Mouse (Mus musculus) lung, adult 2 months (tissue): ENCODE measurements around the gene Ldb3.

Experiments
- CTCF ChIP-seq: fragments of 200-500 bp; IDR thresholded peaks from 2 replicates; pipeline ENCODE4 v1.5.1; 2011; ENCODE audit warnings: mild to moderate bottlenecking, low read length, control low read depth; ENCODE audit not compliant: insufficient read depth
- POLR2A ChIP-seq: fragments of 200-500 bp; IDR thresholded peaks from 2 replicates; pipeline ENCODE4 v1.6.1; 2011; ENCODE audit warnings: low read depth, mild to moderate bottlenecking, control low read depth, low read length, borderline replicate concordance; ENCODE audit errors: extremely low read depth

DNA sequence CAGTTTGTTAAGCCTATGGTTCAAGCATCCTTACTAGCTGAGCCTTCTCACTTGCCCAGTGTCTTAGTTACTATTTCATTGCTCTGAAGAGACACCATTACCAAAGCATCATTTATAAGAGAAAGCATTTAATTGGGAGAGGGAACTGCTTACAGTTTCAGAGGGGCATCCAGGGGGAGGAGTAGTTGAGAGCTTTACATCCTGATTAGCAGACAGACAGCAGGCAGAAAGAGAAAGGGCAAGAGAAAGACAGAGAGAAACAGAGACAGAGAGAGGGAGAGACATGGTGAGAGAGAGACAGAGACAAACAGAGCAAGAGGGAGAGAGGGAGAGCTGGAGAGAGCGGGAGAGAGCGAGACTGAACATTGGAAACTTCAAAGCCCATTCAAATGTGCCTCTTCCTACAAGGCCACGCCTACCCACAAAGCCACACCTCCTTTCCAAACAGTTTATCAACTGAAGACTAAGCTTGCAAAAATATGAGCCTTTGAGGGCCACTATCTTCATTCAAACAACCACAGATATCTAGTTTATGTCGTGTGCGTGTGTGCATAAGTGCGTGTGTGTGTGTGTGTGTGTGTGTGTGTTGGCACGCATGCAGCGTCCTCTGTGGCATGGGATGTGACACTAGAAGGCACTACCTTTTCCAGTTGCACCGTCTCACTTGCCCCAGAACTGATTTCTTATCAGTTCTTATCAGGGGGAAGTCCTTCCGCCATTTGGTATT, 44.4 kb upstream of the Ldb3 start:
- TF ChIP-seq CTCF (no peak), POLR2A (no peak)
